Mouse (Mus musculus): Measurements from ENCODE around the gene Pla2g16.

Gene Pla2g16

DNA sequence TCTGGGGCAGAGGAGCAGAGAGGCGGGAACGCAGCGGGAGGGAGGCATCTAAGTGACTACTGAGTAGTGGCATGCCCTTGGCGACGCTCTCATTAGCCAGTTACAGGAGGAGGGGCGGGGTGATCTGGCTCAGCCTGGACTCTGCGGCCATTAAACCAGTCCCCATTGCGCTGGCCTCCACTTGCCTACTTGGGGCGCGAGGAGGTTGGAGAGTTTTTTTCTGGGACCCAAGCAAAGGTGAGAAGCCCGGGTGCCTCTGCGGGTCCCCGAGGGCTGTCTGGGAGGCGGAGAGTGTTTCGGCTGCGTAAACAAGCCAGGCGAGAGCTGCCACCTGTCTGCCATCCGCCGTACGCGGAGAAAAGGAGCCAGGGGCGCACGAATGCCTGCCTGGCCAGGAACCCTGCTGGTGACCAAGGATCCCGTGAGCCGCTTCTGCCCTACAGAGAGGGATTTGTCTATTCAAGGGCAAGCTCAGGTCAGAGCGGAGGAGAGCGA is at the start of gene Pla2g16:
Gene Pla2g16, plus strand, starts transcription at position 132 of the 495 bp plus-strand sequence.
- DNase-seq, result peak; percentile 13

DNA sequence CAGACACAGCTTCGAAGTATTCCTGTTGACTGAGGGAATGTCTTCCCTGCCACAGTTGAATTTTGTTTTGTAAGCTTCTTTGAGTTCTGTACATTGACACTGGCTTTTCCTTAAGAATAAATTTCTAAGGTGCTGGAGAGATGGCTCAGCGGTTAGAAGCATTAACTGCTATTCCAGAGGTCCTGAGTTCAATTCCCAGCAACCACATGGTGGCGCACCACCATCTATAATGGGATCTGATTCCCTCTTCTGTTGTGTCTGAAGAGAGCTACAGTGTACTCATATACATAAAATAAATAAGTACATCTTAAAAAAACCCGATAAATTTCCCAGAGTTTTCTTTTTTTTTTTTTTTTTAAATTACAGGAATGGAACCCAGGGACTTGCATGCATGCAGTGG is 49.2 kb upstream of the Pla2g16 start:
- DNase-seq, result no peak

DNA sequence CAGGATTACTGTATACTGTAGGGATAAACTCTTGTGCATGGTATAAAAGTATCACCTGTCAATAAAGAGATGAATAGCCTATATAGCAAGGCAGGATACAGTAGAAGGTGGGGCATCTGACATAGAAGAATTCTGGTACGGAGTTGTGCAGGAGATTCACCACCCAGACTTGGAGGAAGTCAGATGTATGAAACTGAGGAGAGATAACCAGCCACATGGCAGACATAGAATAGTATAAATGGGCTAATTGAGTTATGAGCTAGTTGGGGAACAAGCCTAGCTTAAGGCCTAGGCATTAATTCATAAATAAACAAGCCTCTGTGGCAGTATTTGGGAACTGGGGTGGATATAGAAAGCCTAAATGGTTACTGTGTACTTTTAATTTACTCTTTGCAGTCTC is 40.8 kb upstream of the Pla2g16 start:
- DNase-seq, result no peak

DNA sequence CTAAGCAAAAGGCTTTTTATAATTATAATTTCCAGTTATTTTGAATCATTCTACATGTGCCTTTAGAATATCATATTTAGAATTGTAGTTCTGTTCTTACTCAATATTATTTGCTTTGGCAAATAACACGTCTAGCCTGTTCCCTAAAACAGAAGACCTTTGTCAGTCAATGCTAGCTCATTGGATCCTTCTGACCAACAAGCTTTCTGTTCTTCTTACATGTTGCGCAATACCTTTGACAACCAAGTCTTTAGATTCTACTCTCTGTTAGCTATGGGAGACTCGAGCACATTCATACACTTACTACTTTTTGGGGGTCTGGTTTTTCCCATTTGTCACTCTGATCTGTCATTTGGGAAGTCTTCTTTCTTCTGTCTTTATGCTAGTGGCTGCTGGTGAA is 35.6 kb upstream of the Pla2g16 start:
- no peak for DNase-seq

DNA sequence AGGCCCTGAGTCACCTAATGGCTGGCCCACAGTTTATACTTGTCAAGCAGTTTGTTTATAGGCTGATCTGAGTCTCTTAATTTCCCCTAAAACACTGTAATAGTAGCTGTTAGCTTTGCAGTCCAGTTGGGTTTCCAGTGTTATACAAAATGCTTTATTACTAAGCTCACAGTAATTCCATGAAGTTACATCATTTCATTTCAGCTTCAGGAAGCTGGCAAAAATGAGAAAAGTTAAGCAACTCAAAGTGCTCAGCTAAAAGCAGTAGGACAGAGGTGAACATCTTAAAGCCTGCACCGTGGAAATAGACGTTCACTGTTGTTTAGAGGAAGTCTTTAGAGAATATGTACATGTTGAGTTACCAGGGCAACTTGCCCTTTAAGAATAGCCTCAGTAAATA is 34.4 kb upstream of the Pla2g16 start:
- no peak for DNase-seq

DNA sequence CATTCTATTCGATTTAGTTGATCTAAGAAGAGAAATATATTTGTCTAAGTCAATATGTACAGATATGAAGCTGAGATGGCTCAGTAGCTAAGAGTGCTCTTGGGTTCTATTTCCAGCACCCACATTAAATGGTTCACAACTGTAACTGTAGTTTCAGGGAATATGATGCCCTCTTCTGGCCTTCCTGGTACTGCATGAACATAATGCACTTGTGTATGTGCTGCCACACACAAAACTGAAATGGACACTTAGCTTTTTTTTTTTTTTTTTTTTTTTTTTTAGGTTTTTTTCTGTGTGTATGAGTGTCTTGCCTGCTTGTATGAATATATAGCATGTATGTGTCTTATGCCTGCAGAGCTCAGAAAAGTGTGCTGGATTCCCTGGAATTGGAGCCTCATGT is 34.0 kb upstream of the Pla2g16 start:
- DNase-seq, result no peak

DNA sequence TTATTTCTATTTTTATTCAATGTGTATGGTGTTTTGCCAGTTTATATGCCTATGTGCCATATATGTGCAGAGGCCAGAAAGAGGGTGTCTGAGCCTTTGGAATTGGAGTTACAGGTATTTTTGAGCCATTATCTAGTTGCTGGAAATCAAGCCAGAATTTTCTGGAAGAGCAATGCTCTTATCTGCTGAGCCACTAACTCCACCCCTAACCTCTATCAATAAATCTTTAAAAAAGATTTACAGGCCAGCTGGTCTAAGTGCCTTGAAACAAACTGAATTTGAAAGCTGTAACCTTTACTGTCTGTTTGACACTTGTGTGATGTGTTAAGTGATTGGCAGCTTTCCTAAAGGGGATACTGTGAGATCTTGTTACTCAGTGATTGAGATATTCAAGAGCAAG is 33.5 kb upstream of the Pla2g16 start:
- DNase-seq, result no peak

DNA sequence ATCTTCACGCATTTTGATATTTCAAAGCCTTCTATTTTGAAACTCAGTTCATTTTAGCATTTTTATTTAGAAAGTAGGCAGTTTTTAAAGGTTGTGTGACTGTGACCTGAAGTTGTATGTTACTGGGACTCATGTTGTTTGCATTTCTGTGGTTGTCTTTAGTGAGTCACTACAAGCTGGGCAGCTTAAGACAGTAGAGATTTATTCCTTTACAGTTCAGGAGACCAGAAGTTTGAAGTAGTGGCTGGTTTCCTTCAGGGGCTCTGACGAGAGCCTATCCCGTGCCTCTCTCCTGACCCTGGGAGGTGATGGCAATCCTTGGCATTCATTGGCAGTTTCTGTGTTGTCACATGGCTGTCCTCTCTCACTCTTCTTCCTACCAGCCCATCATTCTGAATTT is 32.4 kb upstream of the Pla2g16 start:
- no peak for DNase-seq

DNA sequence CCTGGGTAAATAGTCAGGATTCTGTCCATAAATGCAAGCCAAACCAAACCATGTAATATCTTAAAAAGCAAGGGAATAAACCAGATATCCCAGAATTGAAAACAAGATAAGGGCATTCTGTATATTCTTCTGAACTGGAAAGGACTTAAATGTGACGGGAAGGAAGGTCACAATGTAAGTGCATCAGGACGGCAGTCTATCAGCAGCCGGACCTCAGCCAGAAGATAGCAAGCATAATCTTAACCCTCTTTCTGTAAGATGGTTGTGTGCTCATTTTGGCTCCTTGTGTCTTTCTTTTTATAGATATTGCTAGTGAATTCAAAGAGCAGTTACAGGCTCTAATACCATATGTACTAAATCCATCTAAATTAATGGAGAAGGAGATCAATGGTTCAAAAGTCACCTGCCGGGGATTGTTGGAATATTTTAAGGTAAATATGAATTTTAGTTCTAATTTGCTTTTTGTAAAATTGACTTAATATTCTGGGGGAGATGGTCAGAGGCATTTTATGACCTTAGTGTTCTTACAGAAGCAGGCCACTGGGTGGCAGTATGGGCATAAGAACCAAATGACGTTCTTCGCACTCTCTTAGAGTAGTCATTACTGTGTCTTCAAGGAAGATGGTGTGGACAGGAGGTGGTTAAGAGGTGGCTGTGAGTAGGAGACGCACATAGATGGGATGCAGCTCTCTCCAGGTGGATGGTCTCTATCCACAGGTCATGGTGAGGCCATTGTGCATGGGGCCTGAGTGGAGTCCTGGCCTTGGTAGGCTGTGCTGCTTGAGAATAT is 28.4 kb upstream of the Pla2g16 start:
- DNase-seq, result peak; percentile 24

DNA sequence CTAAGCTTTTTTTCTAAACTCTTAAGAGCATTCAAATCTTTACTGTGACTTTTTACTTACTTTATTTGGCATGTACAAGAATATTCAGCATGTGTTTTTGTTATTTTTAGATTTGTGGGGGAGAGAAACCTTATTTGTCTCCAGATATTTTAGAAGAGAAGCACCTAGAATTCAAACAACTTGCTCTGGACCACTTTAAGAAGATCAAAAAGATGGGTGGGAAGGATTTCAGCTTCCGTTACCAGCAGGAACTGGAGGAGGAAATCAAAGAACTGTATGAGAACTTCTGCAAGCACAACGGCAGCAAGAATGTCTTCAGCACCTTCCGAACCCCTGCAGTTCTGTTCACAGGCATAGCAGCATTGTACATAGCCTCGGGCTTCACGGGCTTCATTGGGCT is 25.4 kb upstream of the Pla2g16 start:
- DNase-seq, result no peak

DNA sequence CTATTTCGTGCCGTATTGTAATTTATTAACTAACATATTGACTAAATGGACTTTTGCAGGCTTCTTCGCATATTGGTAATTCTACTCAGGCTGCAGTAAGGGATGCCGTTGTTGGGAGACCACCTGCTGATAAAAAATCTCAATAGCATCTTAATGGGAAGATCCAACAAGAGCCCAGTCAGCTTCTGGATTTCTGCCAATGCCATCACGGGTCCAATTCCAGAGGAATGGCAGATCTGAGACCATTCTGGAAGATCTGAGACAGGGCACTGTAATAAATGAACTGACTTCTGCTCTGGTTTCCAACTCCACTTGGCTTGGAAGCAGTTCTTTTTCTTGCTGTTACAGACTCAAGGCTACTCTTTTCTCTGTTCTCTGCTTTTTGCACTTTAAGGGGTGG is 23.4 kb upstream of the Pla2g16 start:
- peak; percentile 32 for DNase-seq

DNA sequence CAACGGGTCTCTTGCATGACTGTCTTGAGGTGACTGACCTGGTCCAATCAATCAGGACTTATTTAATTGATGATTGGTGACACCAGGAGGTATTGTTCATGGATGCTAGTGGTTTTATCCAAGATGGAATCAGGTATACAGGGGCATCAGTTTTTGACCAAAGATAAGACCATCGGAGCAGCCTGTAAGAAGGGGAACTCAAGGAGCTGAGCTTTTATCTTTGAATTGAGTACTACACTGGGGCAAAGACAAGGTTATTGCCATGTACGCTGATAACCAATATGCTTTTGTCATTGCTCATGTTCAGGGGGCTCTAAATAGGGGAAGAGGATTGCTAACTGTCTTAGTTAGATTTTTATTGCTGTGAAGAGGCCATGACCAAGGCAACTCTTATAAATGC is 8.3 kb upstream of the Pla2g16 start:
- DNase-seq, result no peak

DNA sequence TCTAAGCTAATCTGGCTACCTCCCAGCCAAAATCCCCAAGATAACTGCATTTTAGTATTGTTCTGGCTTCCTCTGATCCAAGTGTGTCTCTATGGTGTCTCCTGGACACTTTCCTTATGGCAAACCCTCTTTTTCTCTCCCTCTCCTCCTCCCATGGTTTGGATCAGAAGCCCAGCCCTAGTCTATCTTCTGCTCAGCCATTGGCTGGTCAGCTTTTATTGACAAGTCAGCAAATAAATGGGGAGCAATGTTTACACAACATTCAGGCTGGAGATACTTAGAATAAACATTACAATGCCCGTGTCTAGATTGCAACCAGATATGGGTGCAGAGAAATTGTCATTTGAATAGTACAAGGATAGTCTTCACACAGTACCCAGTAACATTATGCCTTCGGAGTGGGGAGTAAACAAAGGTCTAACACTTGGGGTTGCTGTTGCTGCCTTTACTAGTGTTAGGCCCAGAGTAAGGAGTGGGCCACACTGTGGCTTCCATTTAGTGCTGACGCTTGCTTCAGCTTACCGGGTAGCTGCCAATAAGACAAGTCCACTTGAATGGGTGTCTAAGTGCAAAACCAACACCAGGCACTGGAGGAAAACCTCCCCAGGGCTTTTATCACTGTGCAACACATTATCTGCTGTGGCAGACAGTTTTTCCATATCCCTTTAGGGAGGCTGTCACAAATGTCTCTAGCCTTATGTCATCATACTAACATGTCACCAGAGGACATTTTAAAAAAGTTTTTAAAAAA is 5.5 kb upstream of the Pla2g16 start:
- DNase-seq, result no peak

DNA sequence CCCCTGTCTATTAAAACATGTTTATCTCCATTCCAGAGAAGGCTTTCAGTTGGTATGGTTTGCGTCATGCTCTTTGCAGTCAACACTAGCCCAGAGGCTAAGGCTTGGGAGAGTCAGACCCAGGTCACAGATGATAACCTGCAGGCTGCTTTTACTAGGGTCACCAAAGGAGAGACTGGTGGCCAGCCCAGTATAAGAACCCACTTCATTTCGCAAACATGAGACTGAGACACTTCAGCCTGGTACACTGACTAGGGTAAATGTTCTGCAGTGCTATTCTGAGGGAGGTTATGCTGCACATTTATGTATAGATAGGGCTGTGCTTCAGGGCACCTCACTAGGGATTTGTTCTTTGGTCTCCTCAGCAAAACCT is 5.0 kb upstream of the Pla2g16 start:
- DNase-seq, result no peak

DNA sequence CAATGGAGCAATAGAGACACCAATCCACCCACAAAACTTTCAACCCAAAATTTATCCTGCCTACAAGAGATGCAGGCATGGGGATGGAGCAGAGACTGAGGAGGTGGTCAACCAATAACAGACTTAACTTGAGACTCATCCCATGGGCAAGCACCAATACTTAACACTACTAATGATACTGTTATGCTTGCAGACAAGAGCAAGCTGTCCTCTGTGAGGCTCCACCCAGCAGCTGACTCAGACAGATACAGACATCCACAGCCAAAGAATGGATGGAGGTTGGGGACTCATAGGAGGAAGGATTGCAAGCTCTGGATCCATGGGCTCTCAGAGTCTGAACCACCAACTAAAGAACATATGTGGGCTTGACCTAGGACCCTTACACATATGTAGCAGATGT is 3.8 kb upstream of the Pla2g16 start:
- no peak for DNase-seq

DNA sequence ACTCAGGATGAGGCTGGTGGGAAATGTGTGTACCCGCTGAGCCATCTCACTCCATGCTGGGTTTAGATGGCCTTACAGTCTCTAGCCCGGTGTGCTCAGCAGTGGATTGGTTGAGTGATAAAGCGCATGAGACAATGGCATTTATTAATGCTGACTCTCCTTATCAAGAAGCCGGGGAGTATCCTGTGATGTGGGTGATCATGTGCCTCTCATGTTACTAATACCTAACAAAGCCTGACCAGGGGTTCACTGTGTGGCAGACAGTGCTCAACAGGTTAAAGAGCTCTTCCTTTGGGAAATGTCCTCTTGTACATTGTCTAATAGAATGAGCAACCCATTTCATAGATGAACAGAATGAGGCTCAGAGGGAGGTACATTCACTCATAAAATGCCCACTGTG is 2.4 kb upstream of the Pla2g16 start:
- DNase-seq, result no peak

DNA sequence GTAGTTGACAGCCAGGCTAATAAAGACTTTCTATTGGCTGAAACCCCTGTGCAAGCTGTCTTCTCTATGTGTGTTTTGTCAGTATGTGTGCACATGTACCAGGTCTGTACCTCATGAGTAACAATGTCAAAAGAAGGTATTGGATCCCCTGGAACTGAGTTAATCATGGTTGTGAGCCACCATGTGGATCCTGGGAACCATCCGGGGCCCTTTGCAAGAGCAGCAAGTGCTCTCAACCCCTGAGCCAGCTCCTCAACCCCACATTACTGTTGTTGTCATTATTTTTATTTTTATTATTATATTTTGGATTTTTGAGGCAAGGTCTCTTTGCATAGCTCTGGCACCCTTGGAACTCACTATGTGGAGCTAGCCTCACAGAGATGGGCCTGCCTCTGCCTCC is 618 bp upstream of the Pla2g16 start:
- no peak for DNase-seq

DNA sequence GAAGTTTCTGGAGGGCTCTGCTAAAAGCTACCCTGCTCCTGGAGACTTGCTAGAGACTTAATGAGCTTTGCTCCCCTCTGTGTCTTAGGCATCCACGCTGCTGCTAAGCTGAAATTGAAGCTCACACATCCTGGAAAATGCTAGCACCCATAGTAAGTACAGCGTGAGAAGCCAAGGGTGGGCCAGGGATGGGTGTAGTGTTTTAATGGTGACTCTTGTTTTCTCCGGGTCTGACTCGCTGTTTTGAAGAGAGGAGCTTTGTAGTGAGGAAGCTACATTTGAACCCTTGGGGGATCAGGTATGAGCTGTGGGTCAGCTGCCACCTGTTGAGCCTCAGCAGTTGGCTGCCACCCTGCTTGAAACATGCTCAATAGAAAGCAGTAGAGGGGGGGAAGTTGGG is 585 bp downstream of the Pla2g16 start:
- DNase-seq, result no peak

DNA sequence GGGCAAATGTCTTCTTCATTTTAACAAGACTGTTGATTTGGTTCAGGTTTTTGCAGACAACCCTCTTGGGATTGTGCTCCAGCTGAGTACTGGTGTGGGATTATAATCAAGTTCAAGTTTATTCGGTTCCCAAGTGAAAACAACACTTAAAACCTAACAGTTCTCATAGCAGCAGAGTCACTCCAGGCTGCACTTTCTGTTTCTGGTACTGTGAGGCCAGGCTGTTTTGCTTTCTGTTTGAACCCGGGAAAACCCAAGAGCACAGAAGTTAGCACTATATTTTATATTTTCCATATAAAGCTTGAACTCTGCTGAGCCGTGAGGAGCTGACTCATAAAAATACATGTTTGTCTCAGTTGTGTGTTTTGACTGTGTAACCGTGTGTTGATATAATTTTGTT is 1.4 kb downstream of the Pla2g16 start:
- no peak for DNase-seq

DNA sequence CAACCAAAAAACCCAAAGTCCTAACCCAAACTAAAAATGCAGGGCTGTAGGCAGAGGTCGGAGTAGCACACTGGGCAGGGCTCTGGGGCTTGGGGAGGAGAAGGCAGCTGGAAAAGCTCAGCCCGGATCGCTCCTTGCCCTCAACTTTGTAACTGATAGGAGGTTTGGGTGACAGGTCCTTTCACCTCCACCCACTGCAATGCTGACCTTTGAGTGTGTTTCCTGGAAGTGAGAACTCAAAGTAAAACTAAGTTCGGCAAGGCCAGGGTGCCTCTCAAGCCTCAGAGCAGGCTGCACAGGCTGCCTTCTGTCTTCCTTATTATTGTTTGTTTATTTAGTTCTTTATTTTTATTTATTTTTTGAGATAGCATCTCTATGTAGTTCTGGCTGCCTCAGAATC is 2.7 kb downstream of the Pla2g16 start:
- no peak for DNase-seq

DNA sequence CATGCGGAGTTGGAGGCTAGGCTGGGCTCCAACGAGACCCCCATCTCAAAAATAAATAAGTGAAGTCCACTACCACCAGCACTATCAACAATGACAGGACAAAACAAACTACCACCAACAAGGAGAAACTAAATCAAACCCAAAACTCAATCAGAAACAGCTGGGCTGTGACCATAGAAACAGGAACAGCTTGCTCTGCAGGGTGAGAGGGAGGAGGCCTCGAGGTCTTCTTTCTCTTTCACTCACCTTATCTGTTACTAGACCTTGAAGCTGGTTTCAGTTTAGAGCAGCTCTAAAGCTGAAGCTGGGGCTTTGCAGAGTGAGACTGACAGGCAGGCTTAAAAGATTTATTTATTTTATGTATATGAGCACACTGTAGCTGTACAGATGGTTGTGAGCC is 4.2 kb downstream of the Pla2g16 start:
- DNase-seq, result no peak

DNA sequence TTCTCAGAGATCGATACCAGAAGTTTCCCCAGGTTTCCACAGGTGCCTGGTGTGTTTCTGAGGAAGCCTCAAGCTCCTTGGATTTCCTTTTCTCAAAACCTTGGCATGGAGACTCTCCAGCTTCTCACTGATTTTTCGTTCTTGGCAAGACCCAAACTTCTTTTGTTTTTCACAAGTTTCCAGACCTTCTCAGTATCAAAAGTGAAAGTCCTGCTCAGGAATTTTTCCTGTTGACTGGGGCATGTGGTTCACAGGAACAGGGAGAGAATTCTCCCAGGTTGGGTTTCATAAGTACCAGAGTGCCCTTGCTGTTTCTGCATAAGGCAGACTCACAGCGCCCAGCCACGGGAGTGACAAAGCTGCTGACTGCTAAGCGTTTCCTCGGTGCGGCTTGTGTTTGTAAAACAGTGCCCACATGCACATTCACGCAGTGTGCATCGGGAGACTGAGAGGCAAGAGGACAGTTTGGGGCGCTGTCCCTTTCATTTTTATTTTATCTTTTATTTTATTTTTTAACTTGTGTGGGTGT is 5.4 kb downstream of the Pla2g16 start:
- no peak for DNase-seq

DNA sequence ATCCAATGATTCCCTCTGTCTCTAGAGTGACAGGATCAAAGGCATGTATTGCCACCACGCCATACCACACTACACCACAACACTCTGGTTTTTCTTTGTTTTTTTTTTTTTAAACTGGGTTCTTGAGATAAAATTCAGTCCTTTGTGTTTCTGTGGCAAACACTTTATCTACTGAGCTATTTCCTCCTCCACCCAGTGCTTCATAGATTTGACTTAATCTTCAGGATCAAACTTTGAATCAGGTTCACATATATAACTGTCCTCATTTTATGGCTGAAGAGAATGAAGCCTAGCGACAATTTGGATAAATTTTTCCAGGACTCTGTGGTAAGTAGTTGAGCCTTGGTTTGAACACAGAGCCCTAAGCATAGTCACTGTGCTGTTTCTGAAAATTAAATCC is 6.4 kb downstream of the Pla2g16 start:
- DNase-seq, result no peak

DNA sequence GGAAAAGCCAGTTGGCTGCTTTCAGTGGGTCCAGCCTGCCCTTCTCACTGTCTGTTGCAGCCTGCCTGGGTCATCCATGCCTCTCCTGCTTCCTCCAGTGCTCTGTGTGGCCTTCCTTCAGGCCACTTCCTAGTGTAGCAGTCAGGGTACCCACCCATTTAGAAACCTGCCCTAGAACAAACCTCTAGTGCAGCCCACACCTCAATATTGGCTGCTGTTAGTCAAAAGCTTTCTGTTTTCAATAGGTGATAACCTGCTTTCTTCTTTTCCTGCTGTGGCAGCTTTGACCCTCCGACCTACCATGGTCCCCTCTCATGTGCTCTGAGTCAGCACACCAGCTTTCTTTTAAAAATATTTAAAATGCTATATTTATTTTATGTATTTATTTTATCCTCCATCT is 7.2 kb downstream of the Pla2g16 start:
- DNase-seq, result no peak
